Mouse (Mus musculus): Measurements from ENCODE around the gene Fam90a1a.

- TF ChIP-seq EP300 (IDR thresholded peaks at IDR 0.05; ENCODE audit: low read depth) = no peak
- TF ChIP-seq CTCF (IDR thresholded peaks at IDR 0.05; ENCODE audit: low read depth) = no peak
These were observed 8.1 kb downstream of the Fam90a1a start for GRCm38 (mm10) chr8:21966646-21967045.
